ENCODE assay signal across 8 mouse cellular contexts in the genomic region with DNA sequence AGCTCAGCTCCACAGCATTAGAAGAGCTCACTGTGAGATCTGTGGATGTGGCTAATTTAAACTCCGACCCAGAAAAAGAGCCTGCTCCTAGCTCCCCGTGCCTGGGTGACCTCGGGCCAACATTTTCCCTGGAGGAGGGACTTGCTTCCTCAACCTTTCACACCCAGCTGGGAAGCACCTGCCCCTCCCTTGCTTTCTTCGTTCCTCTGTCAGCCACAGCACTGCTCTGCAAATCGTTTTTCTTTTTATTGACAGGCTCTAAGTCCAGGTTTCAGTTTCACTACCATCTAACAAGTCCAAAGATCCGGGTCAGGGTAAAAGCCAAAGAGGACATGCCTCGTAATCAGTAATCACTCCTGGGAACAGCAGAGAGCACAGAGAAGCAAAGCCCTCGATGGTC.
DNase-seq lines count a peak whose midpoint lies in the region; ATAC-seq and TF ChIP-seq lines count a peak whose summit lies in the region.

No protein-coding gene starts in this region.

- H3K27ac ChIP-seq in thymus, adult 2 months (ENCODE audit: control insufficient read depth, insufficient read depth, low read length), result no peak overlapping the region

- intact Hi-C loops in heart, postnatal 25 days (cut with DNase I), result no loop called here
- intact Hi-C loops in gastrocnemius, postnatal 14 days (cut with DNase I; ENCODE audit: low total_unique reads), result no loop called here

- DNase-seq in heart, adult 11 months, result peak; percentile 92
- DNase-seq in heart, postnatal 25 days (ENCODE audit: low spot score), result no peak
- peak; percentile 58 for DNase-seq in gastrocnemius, postnatal 14 days
- DNase-seq in kidney, adult 8-10 months, result peak; percentile 59 to 67
- DNase-seq in right cerebral cortex, adult 18-20 months, result no peak
- DNase-seq in thymus, adult 2 months, result no peak
- DNase-seq in layer of hippocampus, adult 9-11 months, result no peak

- H3K4me1 ChIP-seq in thymus, adult 2 months (replicated peaks; ENCODE audit: control insufficient read depth, insufficient read depth, low read length), result no peaks in the 10 kb centered on the region

- TF ChIP-seq POLR2A in thymus, adult 2 months (IDR thresholded peaks at IDR 0.05; ENCODE audit: control insufficient read depth, extremely low read depth, insufficient read depth, low read length, poor library complexity), result no peak

- 20% methylated on average over 8 of the region's 8 CpGs for WGBS in thymus, adult 2 months

- H3K27me3 ChIP-seq in thymus, adult 2 months (ENCODE audit: control insufficient read depth, insufficient read depth, low read length), result no peaks in the 10 kb centered on the region

- no peak overlapping the region for H3K4me3 ChIP-seq in thymus, adult 2 months (ENCODE audit: control insufficient read depth, insufficient read depth, low read length)

- no peaks in the 10 kb centered on the region for H3K36me3 ChIP-seq in thymus, adult 2 months (ENCODE audit: control insufficient read depth, insufficient read depth, low read length)

- ATAC-seq in megakaryocyte, adult 5-6 weeks (ENCODE audit: poor library complexity, severe bottlenecking), result 0 out of 2 replicates have a peak, but pooled peaks have one; percentile 21

- TF ChIP-seq CTCF in thymus, adult 2 months (IDR thresholded peaks at IDR 0.05; ENCODE audit: borderline replicate concordance, control insufficient read depth, extremely low read depth, insufficient read depth, low read length, poor library complexity), result no peak

Comparison
In these comparisons a context has a peak if more than half of its experiments do, and no peak if none do; other contexts are left out.
1. DNase-seq: peak in heart, adult 11 months (single experiment), gastrocnemius, postnatal 14 days (single experiment) and kidney, adult 8-10 months (2 of 2); none in heart, postnatal 25 days (single experiment), right cerebral cortex, adult 18-20 months (single experiment), thymus, adult 2 months (single experiment) and layer of hippocampus, adult 9-11 months (single experiment).